Mouse (Mus musculus) heart, adult 2 months (tissue): ENCODE results near the gene Cd36.

Source experiments
- CTCF ChIP-seq: fragments of 200-600 bp; IDR thresholded peaks from 2 replicates; pipeline ENCODE4 v1.8.1; 2022; ENCODE audit warnings: antibody characterized with exemption, mild to moderate bottlenecking, moderate library complexity
- POLR2A ChIP-seq: fragments of 200-500 bp; IDR thresholded peaks from 2 replicates; pipeline ENCODE4 v1.6.1; 2011; ENCODE audit warnings: mild to moderate bottlenecking, low read depth, low read length, control low read depth; ENCODE audit not compliant: insufficient read depth

GRCm38 (mm10) chr5:17924085-17924518 is 35.5 kb upstream of the Cd36 start:
- TF ChIP-seq CTCF (no peak), POLR2A (peak; percentile 44; the same call in 1 of the 2 replicates)
